Mouse (Mus musculus): ENCODE data around the gene Atp6ap1l.

The Atp6ap1l gene

GRCm38 (mm10) chr13:90885856-90886532 is 19.2 kb downstream of the Atp6ap1l start:
- no peak for DNase-seq

- no peak for DNase-seq
These were observed 23.3 kb downstream of the Atp6ap1l start for GRCm38 (mm10) chr13:90881727-90882429.

GRCm38 (mm10) chr13:90871579-90871978 is 33.6 kb downstream of the Atp6ap1l start:
- no peak for DNase-seq

GRCm38 (mm10) chr13:90869157-90869556 is 36.0 kb downstream of the Atp6ap1l start:
- no peak for DNase-seq

- no peak for DNase-seq
These were observed 43.0 kb downstream of the Atp6ap1l start for GRCm38 (mm10) chr13:90862138-90862537.

DNA sequence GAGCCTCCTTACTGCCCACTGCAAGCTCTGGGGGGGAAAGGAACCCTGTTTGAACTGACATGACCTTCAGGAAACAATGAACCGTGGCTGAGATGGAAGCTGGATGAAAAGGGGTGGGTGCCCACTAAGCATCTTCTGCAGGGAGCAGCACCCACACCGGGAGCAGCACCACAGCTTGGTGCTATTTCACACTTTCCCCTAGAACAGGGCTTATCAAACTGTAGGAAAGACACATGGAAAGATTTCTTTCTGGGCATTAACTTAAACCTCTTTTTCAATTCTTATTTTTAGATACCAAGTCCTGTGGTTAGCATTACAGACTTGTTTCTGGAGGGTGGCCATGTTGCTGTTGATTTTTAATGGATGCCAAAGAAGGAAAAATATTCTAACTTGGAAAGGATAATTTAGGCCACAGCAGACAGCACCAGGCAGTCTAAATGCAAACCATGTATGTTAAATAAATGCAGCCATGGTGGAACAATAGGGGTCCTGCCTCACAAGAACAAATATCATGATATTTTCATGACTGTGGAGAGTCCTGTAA is 44.2 kb downstream of the Atp6ap1l start:
- no peak for DNase-seq

- no peak for DNase-seq
These were observed 52.2 kb downstream of the Atp6ap1l start for GRCm38 (mm10) chr13:90852727-90853630.

DNA sequence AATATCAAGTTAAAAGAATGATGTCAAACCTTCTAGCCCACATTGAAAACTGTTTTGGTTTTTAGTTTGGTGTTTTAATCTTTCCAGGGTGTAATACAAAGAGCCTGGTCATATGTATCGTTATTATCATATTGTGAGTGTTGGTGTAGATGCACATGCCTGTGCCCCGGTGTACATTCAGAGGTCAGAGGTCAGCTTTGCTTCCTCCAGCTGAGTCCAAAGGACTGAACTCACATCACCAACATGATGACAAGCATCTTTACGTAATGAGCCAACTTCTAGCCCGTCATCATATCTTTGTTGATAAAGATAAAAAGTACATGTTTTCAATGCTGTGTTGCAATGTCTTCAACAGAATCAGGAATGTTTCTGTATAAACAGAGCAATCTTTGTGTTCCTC is 53.4 kb downstream of the Atp6ap1l start:
- DNase-seq: no peak

DNA sequence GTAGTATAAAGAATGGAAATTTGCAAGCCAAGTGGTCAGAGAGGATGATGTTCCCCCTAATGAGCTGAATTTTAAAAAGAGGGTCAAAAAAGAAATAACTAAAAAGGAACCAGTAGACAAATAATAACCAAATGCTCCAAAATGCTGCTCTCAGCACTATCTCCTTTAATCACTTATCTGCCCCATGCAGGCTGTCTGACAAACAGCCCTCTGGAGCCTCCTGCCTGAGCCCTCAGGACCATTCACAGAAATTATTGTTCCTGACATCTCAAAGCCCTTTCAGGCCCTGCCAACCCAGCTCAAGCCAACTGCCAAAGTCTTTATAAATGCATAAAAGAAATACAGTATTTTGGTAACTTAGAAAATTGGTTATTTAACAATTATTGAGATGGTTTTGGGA is 61.0 kb downstream of the Atp6ap1l start:
- DNase-seq: no peak

DNA sequence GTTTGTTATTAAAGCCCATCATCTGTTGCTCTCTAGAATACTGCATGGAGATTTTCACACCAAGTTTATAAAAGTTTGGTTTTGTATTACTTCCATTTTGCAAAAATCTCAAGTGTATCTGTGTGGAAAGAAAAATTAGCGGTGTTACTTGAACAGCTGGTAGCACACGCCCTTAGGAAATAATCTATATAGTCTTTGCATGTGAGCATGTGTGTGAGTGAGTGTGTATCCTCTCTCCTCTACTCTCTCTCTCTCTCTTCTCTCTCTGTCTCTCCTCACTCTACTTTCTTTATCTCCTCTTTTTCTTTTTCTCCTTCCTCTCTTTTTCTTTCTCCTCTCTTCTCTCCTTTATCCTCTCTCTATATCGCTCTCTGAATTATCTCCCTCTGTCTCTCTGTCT is 61.7 kb downstream of the Atp6ap1l start:
- DNase-seq: no peak

DNA sequence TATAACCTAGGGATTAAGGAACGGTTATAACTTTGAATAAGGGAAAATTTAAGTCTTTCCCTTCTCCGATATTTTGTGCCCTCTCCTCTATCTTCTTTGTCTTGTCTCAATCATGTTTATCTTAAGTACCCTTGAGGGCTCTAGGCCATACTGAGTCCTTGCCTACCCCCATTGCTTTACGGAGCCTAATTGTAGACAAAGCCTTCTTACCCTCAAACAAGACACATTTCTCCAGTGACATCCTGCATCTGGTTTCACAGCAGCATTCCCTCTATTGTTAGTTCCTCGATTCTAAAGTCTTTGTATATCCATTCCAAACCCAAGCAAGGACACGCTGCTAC is 64.0 kb downstream of the Atp6ap1l start:
- DNase-seq: no peak

- no peak for DNase-seq
These were observed 64.5 kb downstream of the Atp6ap1l start for GRCm38 (mm10) chr13:90840530-90841212.

DNA sequence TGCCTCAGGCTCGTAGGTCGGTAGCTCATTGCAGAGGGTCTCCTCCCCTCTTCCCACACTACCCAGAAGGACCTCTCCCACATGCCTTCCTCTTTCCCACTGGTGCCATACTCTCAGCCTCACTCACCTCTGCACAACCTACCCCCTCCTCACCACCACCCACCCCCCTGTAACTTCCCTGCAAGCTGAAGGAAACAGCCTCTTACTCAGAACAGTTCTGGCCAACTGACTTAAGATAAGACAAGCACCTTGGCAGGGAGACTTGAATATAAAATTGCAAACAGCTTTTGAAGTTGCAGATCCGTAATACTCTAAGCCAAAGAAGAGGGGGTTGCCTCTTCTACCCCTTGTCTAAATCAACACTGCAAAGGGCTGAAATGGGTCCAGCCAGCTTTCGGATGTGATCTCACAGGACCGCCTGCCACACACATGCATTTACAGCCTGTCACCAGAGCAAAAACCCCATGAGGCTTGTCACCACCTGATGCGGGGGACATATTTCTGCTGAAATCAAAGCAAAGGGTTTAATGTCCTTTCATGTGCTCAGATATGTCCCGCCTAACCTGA is 71.4 kb downstream of the Atp6ap1l start:
- DNase-seq: no peak

All from right cerebral cortex, postnatal 4 days (tissue).